Mouse (Mus musculus): ENCODE measurements around the gene Rfx7.

GRCm38 (mm10) chr9:72652961-72653360 is 120.9 kb downstream of the Rfx7 start:
- no peak for TF ChIP-seq CTCF (IDR thresholded peaks at IDR 0.05; ENCODE audit: low read depth)
- no peak for TF ChIP-seq EP300 (IDR thresholded peaks at IDR 0.05; ENCODE audit: low read depth)
